Mouse (Mus musculus) lung, embryonic 14.5 days (tissue): ENCODE results near the gene Col6a1. TPM values are rescaled to one million over a fixed set of nuclear protein-coding genes. Genes with fewer than 3 reads are reported as not detected.

Experiments used
- ATAC-seq: fragments of 200-750 bp; cut with Nextera tagmentation; 2 replicates; pipeline ENCODE4 v1.8.0; 2017; ENCODE audit warnings: mild to moderate bottlenecking, moderate TSS enrichment, moderate library complexity; ENCODE audit not compliant: insufficient read depth
- DNase-seq: peaks from one replicate; pipeline ENCODE4 v3.0.0-alpha.2; 2015
- H3K27ac ChIP-seq: fragments of 300-500 bp; sonication (generic); 2 replicates; pipeline ENCODE4 v1.5.1; 2014; ENCODE audit warnings: low read depth, mild to moderate bottlenecking, moderate library complexity
- H3K27me3 ChIP-seq: fragments of 300-500 bp; sonication (generic); 2 replicates; pipeline ENCODE4 v1.6.1; 2014; ENCODE audit warnings: low read length, control low read depth; ENCODE audit not compliant: insufficient read depth
- H3K36me3 ChIP-seq: fragments of 300-500 bp; sonication (generic); 2 replicates; pipeline ENCODE4 v1.6.1; 2014; ENCODE audit warnings: control low read depth; ENCODE audit not compliant: insufficient read depth
- H3K4me1 ChIP-seq: fragments of 300-500 bp; sonication (generic); 2 replicates; pipeline ENCODE4 v1.6.1; 2014; ENCODE audit warnings: antibody characterized with exemption, control low read depth; ENCODE audit not compliant: insufficient read depth
- H3K4me2 ChIP-seq: fragments of 300-500 bp; sonication (generic); 2 replicates; pipeline ENCODE4 v1.6.1; 2014; ENCODE audit warnings: mild to moderate bottlenecking
- H3K4me3 ChIP-seq: fragments of 300-500 bp; sonication (generic); 2 replicates; pipeline ENCODE4 v1.5.1; 2014; ENCODE audit warnings: low read depth, low read length
- H3K9ac ChIP-seq: fragments of 300-500 bp; sonication (generic); 2 replicates; pipeline ENCODE4 v1.6.1; 2014
- H3K9me3 ChIP-seq: fragments of 300-500 bp; sonication (generic); 2 replicates; pipeline ENCODE4 v1.6.1; 2016; ENCODE audit warnings: low read depth, low read length, control low read depth
- CTCF ChIP-seq: IDR thresholded peaks from 2 replicates; pipeline ENCODE4 v1.5.1; 2016; ENCODE audit warnings: antibody characterized with exemption, low read depth
- WGBS: fragments of 180-500 bp; shearing (Covaris S2); extraction: QIAGEN DNeasy Blood & Tissue Kit; methylation state at CpG from one replicate; pipeline ENCODE4 v1.1.7; 2014; 5-methylcytosine and 5-hydroxymethylcytosine counted together
- polyA plus RNA-seq: library from polyadenylated mRNA; unstranded; fragments of >200 nt; fragmentation: Nextera tagmentation; extraction: Ambion mirVana; gene quantifications from 2 replicates; pipeline ENCODE4 v1.2.1, GENCODE M21; 2014

Col6a1 gene
- polyA plus RNA-seq, 1 experiment from 2014 or later: 215 TPM

DNA sequence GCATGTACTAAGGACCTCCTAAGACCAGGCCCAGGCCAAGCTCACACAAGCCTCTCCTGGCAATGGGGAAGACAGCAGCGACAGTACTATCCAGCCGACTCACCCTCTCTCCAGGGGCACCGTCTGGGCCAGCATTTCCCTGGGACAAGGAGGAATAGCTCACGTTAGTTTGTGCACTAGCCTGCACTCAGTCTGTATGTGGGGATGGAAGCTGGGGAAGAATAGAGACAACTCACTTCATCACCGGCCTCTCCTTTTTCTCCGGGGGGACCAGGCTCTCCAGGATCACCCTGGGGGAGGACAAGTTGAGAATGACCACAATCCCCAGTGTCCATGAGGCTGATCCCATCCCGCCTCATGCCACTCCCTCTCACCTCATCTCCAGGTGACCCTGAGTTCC, 8.9 kb downstream of the Col6a1 start:
- H3K4me3 ChIP-seq: no peak overlapping the region
- ATAC-seq: no peak
- H3K4me1 ChIP-seq: no peaks in the 10 kb centered on the region
- no peak overlapping the region for H3K9ac ChIP-seq
- H3K27me3 ChIP-seq: no peaks in the 10 kb centered on the region
- no peaks in the 10 kb centered on the region for H3K9me3 ChIP-seq
- no peak for DNase-seq
- no peak overlapping the region for H3K4me2 ChIP-seq
- H3K36me3 ChIP-seq: peaks cover 86% of the 10 kb centered on the region
- TF ChIP-seq CTCF: no peak
- 82% methylated on average over 7 of the region's 7 CpGs for WGBS
- no peak overlapping the region for H3K27ac ChIP-seq

DNA sequence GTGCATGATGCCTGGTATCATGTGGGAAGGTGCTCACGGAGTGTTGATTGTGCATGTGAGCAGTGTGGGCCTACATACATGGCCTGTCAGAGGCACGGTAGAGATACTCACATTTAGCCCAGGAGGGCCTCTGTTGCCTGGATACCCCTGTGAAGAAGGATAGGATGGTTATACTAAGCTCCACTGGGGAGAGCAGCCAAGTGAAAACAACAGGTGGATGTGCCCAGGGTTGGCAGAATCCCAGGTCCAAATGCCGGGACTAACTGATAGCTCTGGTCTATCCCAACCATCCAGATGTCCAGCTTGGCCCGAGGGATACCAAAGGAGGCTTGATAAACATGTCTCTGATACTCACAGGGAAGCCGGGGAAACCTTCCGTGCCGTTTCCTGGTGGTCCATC, 11.7 kb downstream of the Col6a1 start:
- no peak for TF ChIP-seq CTCF
- H3K36me3 ChIP-seq: peaks cover 90% of the 10 kb centered on the region
- H3K4me1 ChIP-seq: no peaks in the 10 kb centered on the region
- H3K4me3 ChIP-seq: no peak overlapping the region
- 80% methylated on average over 7 of the region's 7 CpGs for WGBS
- H3K27ac ChIP-seq: no peak overlapping the region
- no peaks in the 10 kb centered on the region for H3K27me3 ChIP-seq
- no peak overlapping the region for H3K4me2 ChIP-seq
- no peak overlapping the region for H3K9ac ChIP-seq
- no peaks in the 10 kb centered on the region for H3K9me3 ChIP-seq
- DNase-seq (no peak), ATAC-seq (no peak)

DNA sequence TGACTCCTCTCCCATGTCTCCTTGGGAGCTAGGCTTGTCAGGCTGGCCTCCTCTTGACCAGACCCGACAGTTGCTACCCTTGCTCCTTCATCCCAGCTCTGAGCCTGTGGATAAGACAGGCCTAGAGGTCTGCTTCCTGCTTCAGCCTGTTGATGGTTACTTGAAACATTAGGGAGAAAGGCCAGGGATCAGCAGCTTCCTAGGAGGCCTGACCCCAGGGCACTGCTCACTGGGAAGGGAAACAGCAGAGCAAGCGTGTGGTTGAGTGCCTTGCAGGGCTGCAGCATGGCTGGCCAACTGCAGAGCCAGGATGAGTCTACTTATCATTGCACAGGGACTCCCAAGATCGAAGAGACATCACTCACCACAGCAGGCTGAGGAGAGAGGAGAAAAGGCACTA, 13.5 kb downstream of the Col6a1 start:
- Histone ChIP-seq H3K27me3 (no peaks in the 10 kb centered on the region), H3K9ac (no peak overlapping the region), H3K27ac (no peak overlapping the region), H3K36me3 (peaks cover 84% of the 10 kb centered on the region), H3K4me3 (no peak overlapping the region), H3K4me1 (no peaks in the 10 kb centered on the region), H3K4me2 (no peak overlapping the region), H3K9me3 (no peaks in the 10 kb centered on the region)
- ATAC-seq (no peak), DNase-seq (no peak)
- no peak for TF ChIP-seq CTCF
- 72% methylated on average over 3 of the region's 3 CpGs for WGBS

DNA sequence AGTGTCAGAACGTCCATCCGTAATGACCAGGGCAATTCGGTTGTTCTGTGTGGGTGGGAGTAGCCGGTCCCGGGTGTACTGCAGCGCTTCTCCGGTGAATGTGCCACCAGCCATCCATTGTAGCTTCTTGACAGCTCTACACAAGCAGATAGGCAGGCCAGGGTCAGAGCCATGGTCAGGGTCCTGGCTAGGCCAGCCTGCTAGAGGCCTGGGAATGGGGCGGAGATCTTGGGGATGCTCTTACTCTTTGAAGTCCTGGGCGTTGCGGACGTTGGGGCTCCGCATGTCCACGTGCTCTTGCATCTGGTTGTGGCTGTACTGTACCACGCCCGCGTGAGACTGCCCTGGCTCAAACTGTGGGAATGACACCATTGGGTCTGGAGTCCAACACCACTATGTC, 14.6 kb downstream of the Col6a1 start:
- peaks cover 73% of the 10 kb centered on the region for H3K36me3 ChIP-seq
- ATAC-seq (no peak), DNase-seq (no peak)
- H3K9me3 ChIP-seq: no peaks in the 10 kb centered on the region
- no peak overlapping the region for H3K27ac ChIP-seq
- H3K4me2 ChIP-seq: no peak overlapping the region
- no peak overlapping the region for H3K4me3 ChIP-seq
- H3K27me3 ChIP-seq: no peaks in the 10 kb centered on the region
- WGBS: 89% methylated on average over 16 of the region's 16 CpGs
- H3K4me1 ChIP-seq: no peaks in the 10 kb centered on the region
- TF ChIP-seq CTCF: no peak
- no peak overlapping the region for H3K9ac ChIP-seq

DNA sequence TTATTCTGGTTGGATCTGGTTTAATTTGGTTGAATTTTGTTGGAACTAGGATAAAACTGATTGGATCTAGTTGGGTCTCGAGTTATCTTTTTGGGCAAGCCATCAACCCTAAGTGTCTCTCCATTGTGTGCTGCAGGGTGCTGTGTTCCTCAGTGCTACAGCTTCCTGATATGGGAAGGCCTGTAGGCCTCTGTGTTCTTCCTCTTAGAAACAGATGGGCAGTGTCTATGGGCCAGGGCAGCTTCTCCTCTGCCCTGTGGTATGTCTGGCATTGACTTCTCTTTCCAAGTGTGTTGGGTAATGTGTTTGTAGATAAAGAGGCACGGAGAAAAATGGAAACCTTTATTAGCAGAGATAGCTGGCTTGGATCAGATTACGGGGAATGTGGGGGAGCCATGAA, 17.5 kb downstream of the Col6a1 start:
- H3K4me3 ChIP-seq: no peak overlapping the region
- WGBS: 69% methylated on average over 3 of the region's 3 CpGs
- no peak for ATAC-seq

DNA sequence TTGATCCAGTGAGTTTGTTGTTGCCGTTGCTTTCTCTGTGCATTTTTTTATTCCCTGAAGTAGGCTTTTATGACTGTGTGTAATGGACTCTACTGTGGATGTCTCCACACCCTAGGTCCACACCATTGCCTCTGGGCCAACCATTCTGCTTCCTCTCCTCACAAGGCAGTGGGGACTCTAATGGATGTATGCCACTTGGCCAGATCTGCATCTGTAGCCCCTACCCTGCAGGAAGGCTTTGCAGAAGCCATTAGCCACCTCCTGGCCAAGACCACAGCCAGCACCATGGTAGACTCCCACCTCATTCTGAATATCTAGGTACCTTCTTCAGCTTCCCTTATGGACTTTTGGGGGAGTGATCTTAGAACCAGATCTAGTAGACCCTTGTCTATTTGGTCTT, 18.4 kb downstream of the Col6a1 start:
- Histone ChIP-seq H3K4me1 (no peaks in the 10 kb centered on the region), H3K4me2 (no peak overlapping the region), H3K27me3 (no peaks in the 10 kb centered on the region), H3K9me3 (0 out of 2 replicates have a peak, but pooled peaks cover 3% of the 10 kb centered on the region), H3K27ac (no peak overlapping the region), H3K36me3 (peaks cover 39% of the 10 kb centered on the region), H3K9ac (no peak overlapping the region), H3K4me3 (no peak overlapping the region)
- TF ChIP-seq CTCF: no peak
- WGBS: 94% methylated on average over 1 of the region's 1 CpGs
- DNase-seq (no peak), ATAC-seq (no peak)

More for the DNA sequence above, 17.5 kb downstream of the Col6a1 start:
- Histone ChIP-seq H3K27ac (no peak overlapping the region), H3K4me1 (no peaks in the 10 kb centered on the region), H3K27me3 (no peaks in the 10 kb centered on the region), H3K4me2 (no peak overlapping the region), H3K9ac (no peak overlapping the region), H3K9me3 (0 out of 2 replicates have a peak, but pooled peaks cover 3% of the 10 kb centered on the region), H3K36me3 (peaks cover 48% of the 10 kb centered on the region)
- DNase-seq: no peak
- TF ChIP-seq CTCF: no peak

DNA sequence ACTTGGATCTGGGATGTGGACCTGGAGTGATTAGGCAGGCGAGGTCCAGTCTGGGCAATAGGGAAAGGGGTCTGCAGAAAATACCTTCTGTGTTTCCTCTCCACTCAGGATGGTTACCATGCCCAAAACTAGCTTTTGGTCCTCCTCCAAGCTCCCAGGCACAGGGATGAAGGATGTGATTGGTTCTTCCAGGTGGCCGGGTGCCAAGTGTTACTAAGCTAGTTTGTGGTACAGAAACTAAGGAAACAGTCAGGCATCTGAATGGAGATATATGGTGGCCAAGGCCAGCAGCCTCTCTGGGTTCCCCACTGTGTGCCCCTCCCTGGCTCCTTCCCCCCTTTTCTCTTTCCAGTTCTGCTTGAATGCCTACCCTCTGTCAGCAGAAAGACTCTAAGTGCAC, 19.0 kb downstream of the Col6a1 start:
- WGBS: 81% methylated on average over 2 of the region's 2 CpGs
- Histone ChIP-seq H3K9me3 (0 out of 2 replicates have a peak, but pooled peaks cover 3% of the 10 kb centered on the region), H3K36me3 (peaks cover 33% of the 10 kb centered on the region), H3K4me3 (no peak overlapping the region), H3K4me1 (no peaks in the 10 kb centered on the region), H3K9ac (no peak overlapping the region), H3K27ac (no peak overlapping the region), H3K27me3 (no peaks in the 10 kb centered on the region), H3K4me2 (no peak overlapping the region)
- TF ChIP-seq CTCF: no peak
- no peak; the same call in 1 of the 2 replicates for ATAC-seq
- DNase-seq: peak; percentile 51

DNA sequence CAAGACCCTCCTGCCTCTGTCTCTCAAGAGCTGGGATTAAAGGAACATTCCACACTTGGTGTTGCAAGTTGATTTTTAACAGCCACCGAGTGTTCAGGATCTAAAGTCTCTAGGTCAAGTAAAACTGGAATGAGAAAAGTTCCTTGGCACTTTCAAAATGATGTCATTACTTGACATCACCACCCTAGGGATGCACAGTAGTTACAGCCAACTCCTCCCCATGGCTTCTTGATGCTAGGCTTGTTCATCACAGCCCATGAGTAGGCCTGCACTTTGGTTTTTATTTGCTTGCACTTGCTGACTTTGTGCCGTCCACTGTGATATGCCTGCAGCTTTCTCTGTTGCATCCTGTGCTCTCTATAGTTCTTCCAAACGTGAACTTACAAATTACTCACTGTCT, 21.6 kb downstream of the Col6a1 start:
- Histone ChIP-seq H3K9me3 (0 out of 2 replicates have a peak, but pooled peaks cover 3% of the 10 kb centered on the region), H3K27me3 (no peaks in the 10 kb centered on the region), H3K4me3 (no peak overlapping the region), H3K36me3 (peaks cover 8% of the 10 kb centered on the region), H3K4me1 (no peaks in the 10 kb centered on the region), H3K9ac (no peak overlapping the region), H3K4me2 (no peak overlapping the region), H3K27ac (no peak overlapping the region)
- ATAC-seq (no peak), DNase-seq (no peak)
- 68% methylated on average over 3 of the region's 3 CpGs for WGBS
- no peak for TF ChIP-seq CTCF
